Mouse (Mus musculus): ENCODE measurements around the gene Usp49. TPM values are rescaled to one million over a fixed set of nuclear protein-coding genes. Genes with fewer than 3 reads are reported as not detected.
"Not testable (repeated sequence)": the region's sequence is repeated elsewhere in the genome, so short reads cannot be mapped to it uniquely, and the experiment has no call there.

Usp49 gene
- polyA plus RNA-seq, 1 experiment from 2014 or later: 6.3 TPM

- Histone ChIP-seq H3K4me1 (ENCODE audit: control insufficient read depth, insufficient read depth, low read length) (peaks cover 37% of the 10 kb centered on the region), H3K4me3 (ENCODE audit: low read depth, low read length) (peak overlapping the region; percentile 78), H3K9me3 (ENCODE audit: control insufficient read depth, low read length) (no peaks in the 10 kb centered on the region), H3K36me3 (ENCODE audit: control insufficient read depth, insufficient read depth, low read length) (no peaks in the 10 kb centered on the region; the same call in 1 of the 2 replicates), H3K9ac (ENCODE audit: low read length) (peak overlapping the region; percentile 87), H3K27ac (ENCODE audit: low read depth, low read length) (peak overlapping the region; percentile 97), H3K27me3 (ENCODE audit: control insufficient read depth, insufficient read depth, low read length) (no peaks in the 10 kb centered on the region), H3K4me2 (peak overlapping the region; percentile 86)
- ATAC-seq (ENCODE audit: low FRiP score) (peak; percentile 74), DNase-seq (ENCODE audit: low spot score, missing footprints) (peak; percentile 96)
- under 1% methylated on average over 20 of the region's 21 CpGs for WGBS
Measured at GRCm38 (mm10) chr17:47595248-47596161, 35.0 kb upstream of the Usp49 start.

- Histone ChIP-seq H3K36me3 (ENCODE audit: control insufficient read depth, insufficient read depth, low read length) (peaks cover 2% of the 10 kb centered on the region), H3K4me3 (ENCODE audit: low read depth, low read length) (peak overlapping the region; percentile 78), H3K9ac (ENCODE audit: low read length) (peak overlapping the region; percentile 87), H3K4me2 (peak overlapping the region; percentile 86), H3K4me1 (ENCODE audit: control insufficient read depth, insufficient read depth, low read length) (peaks cover 37% of the 10 kb centered on the region), H3K27me3 (ENCODE audit: control insufficient read depth, insufficient read depth, low read length) (no peaks in the 10 kb centered on the region), H3K9me3 (ENCODE audit: control insufficient read depth, low read length) (no peaks in the 10 kb centered on the region), H3K27ac (ENCODE audit: low read depth, low read length) (peak overlapping the region; percentile 97)
- peak; percentile 97 for DNase-seq (ENCODE audit: low spot score, missing footprints)
- WGBS: 15% methylated on average over 6 of the region's 6 CpGs
- ATAC-seq (ENCODE audit: low FRiP score): peak; percentile 33
Measured at GRCm38 (mm10) chr17:47596162-47596838, 34.2 kb upstream of the Usp49 start.

DNA sequence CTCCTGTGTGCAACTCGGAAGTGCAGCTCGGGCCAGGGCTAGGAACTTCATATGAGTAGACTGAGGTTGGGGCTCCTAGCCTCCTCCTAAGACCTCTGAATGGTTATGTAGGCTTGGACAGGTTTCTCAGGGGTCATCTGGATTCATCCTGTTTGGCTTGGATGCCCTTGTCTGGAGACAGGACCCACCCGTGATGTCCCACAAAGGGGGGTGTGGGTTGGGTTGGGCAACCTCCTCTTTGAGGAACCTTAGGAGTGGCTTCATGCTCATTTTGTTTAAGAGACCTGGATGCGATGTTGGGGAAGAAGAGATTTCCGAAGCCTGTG, 33.7 kb upstream of the Usp49 start:
- Histone ChIP-seq H3K4me3 (ENCODE audit: low read depth, low read length) (peak overlapping the region; percentile 78; the same call in 1 of the 2 replicates), H3K9ac (ENCODE audit: low read length) (peak overlapping the region; percentile 87), H3K27ac (ENCODE audit: low read depth, low read length) (peak overlapping the region; percentile 97), H3K4me1 (ENCODE audit: control insufficient read depth, insufficient read depth, low read length) (peaks cover 37% of the 10 kb centered on the region), H3K4me2 (peak overlapping the region; percentile 86), H3K36me3 (ENCODE audit: control insufficient read depth, insufficient read depth, low read length) (peaks cover 6% of the 10 kb centered on the region), H3K27me3 (ENCODE audit: control insufficient read depth, insufficient read depth, low read length) (no peaks in the 10 kb centered on the region), H3K9me3 (ENCODE audit: control insufficient read depth, low read length) (no peaks in the 10 kb centered on the region)
- 61% methylated on average over 5 of the region's 5 CpGs for WGBS
- DNase-seq (ENCODE audit: low spot score, missing footprints) (no peak), ATAC-seq (ENCODE audit: low FRiP score) (no peak)

- H3K9me3 ChIP-seq (ENCODE audit: control insufficient read depth, low read length): no peaks in the 10 kb centered on the region
- H3K4me3 ChIP-seq (ENCODE audit: low read depth, low read length): peak overlapping the region; percentile 9; the same call in 1 of the 2 replicates
- no peak for ATAC-seq (ENCODE audit: low FRiP score)
- H3K36me3 ChIP-seq (ENCODE audit: control insufficient read depth, insufficient read depth, low read length): peaks cover 6% of the 10 kb centered on the region
- DNase-seq (ENCODE audit: low spot score, missing footprints): no peak
- H3K9ac ChIP-seq (ENCODE audit: low read length): peak overlapping the region; percentile 87; the same call in 1 of the 2 replicates
- H3K4me1 ChIP-seq (ENCODE audit: control insufficient read depth, insufficient read depth, low read length): peaks cover 37% of the 10 kb centered on the region
- 52% methylated on average over 13 of the region's 13 CpGs for WGBS
- no peak overlapping the region for H3K27ac ChIP-seq (ENCODE audit: low read depth, low read length)
- no peaks in the 10 kb centered on the region for H3K27me3 ChIP-seq (ENCODE audit: control insufficient read depth, insufficient read depth, low read length)
- peak overlapping the region; percentile 86 for H3K4me2 ChIP-seq
Measured at GRCm38 (mm10) chr17:47597261-47597660, 33.2 kb upstream of the Usp49 start.

GRCm38 (mm10) chr17:47597838-47598579, 32.5 kb upstream of the Usp49 start:
- WGBS: 20% methylated on average over 10 of the region's 10 CpGs
- ATAC-seq (ENCODE audit: low FRiP score): no peak
- Histone ChIP-seq H3K4me1 (ENCODE audit: control insufficient read depth, insufficient read depth, low read length) (peaks cover 37% of the 10 kb centered on the region), H3K9ac (ENCODE audit: low read length) (peak overlapping the region; percentile 87; the same call in 1 of the 2 replicates), H3K9me3 (ENCODE audit: control insufficient read depth, low read length) (no peaks in the 10 kb centered on the region), H3K27me3 (ENCODE audit: control insufficient read depth, insufficient read depth, low read length) (no peaks in the 10 kb centered on the region), H3K36me3 (ENCODE audit: control insufficient read depth, insufficient read depth, low read length) (peaks cover 8% of the 10 kb centered on the region), H3K4me2 (peak overlapping the region; percentile 86; the same call in 1 of the 2 replicates), H3K4me3 (ENCODE audit: low read depth, low read length) (no peak overlapping the region), H3K27ac (ENCODE audit: low read depth, low read length) (no peak overlapping the region)
- DNase-seq (ENCODE audit: low spot score, missing footprints): peak; percentile 94

GRCm38 (mm10) chr17:47598580-47599304, 31.7 kb upstream of the Usp49 start:
- H3K27ac ChIP-seq (ENCODE audit: low read depth, low read length); H3K4me3 ChIP-seq (ENCODE audit: low read depth, low read length); H3K9me3 ChIP-seq (ENCODE audit: control insufficient read depth, low read length); H3K4me2 ChIP-seq; H3K27me3 ChIP-seq (ENCODE audit: control insufficient read depth, insufficient read depth, low read length); ATAC-seq (ENCODE audit: low FRiP score); H3K9ac ChIP-seq (ENCODE audit: low read length); H3K36me3 ChIP-seq (ENCODE audit: control insufficient read depth, insufficient read depth, low read length): not testable (repeated sequence)
- peaks cover 37% of the 10 kb centered on the region for H3K4me1 ChIP-seq (ENCODE audit: control insufficient read depth, insufficient read depth, low read length)
- WGBS: 89% methylated on average over 10 of the region's 10 CpGs
- DNase-seq (ENCODE audit: low spot score, missing footprints): peak; percentile 75

GRCm38 (mm10) chr17:47599511-47600297, 30.8 kb upstream of the Usp49 start:
- Histone ChIP-seq H3K9ac (ENCODE audit: low read length) (no peak overlapping the region), H3K27me3 (ENCODE audit: control insufficient read depth, insufficient read depth, low read length) (no peaks in the 10 kb centered on the region), H3K4me1 (ENCODE audit: control insufficient read depth, insufficient read depth, low read length) (peaks cover 31% of the 10 kb centered on the region), H3K27ac (ENCODE audit: low read depth, low read length) (no peak overlapping the region), H3K9me3 (ENCODE audit: control insufficient read depth, low read length) (no peaks in the 10 kb centered on the region), H3K4me3 (ENCODE audit: low read depth, low read length) (no peak overlapping the region), H3K36me3 (ENCODE audit: control insufficient read depth, insufficient read depth, low read length) (peaks cover 15% of the 10 kb centered on the region), H3K4me2 (no peak overlapping the region)
- 75% methylated on average over 11 of the region's 11 CpGs for WGBS
- ATAC-seq (ENCODE audit: low FRiP score): no peak
- DNase-seq (ENCODE audit: low spot score, missing footprints): peak; percentile 69

All from midbrain, embryonic 11.5 days (tissue).